Mouse (Mus musculus) CD4-positive naive resting alpha-beta T cell, adult 76 days (primary cell): ENCODE data around the gene Vmn1r5. TPM values are rescaled to one million over a fixed set of nuclear protein-coding genes. Genes with fewer than 3 reads are reported as not detected.

Source experiments
- total RNA-seq: library from RNA; stranded (reverse); gene quantifications from one replicate; pipeline ENCODE4 v1.2.4, GENCODE M21; 2023

Gene Vmn1r5
- not detected for total RNA-seq

DNA sequence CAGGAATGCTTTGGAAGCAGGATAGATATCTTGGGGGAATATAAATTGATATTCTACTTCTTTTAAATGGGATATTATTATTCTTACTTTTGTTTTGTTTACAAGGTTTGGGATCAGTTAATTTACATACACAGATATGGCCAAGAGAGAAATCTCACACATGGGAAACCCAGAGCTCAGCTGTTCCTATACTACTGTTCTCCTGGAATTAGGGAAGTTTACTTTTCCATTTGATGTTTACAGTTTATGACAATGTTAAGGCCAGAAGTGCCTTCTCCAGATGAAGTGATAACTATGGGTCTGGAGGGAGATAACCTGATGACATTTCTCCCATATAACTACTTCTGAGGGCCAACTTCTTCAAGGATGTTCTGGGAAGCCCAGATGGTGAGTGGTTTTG, at the start of gene Vmn1r5:
Vmn1r5 (plus strand) TSS at position 301 of the 400 bp plus-strand sequence.

GRCm38 (mm10) chr6:56923726-56924707, 46.1 kb upstream of the Vmn1r5 start, which contains the start of the genes Nt5c3 and Vmn1r4:
Gene Nt5c3, minus strand, starts transcription at chr6:56923932.
Gene Vmn1r4, plus strand, starts transcription at chr6:56924015.

DNA sequence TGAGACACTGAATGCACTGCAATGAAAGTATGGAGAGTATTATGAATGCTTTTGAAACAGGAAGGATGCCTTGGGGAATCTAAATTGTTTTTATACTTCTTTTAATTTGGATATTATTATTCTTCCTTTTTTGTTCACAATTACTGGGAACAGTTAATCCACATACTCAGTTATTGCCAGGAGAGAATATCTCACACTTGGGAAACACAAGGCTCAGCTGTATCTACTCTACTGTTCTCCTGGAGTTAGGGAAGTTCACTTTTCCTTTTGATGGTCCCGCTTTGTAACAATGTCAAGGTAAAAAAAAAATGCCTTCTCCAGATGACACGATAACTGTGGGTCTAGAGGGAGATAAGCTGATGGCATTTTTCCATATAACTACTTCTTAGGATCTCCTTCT, 26.9 kb downstream of the Vmn1r5 start, which contains the start of gene Vmn1r6:
Vmn1r6 (plus strand) TSS at position 301 of the 400 bp plus-strand sequence.

GRCm38 (mm10) chr6:57025224-57025623, 55.2 kb downstream of the Vmn1r5 start, which contains the start of gene Vmn1r7:
Gene Vmn1r7, minus strand, starts transcription at chr6:57025324.

GRCm38 (mm10) chr6:57031984-57032383, 61.9 kb downstream of the Vmn1r5 start, which contains the start of gene Vmn1r8:
Gene Vmn1r8, plus strand, starts transcription at chr6:57032284.

Other genes with a start within 250 kb of the Vmn1r5 start
- gene Kbtbd2, start 172.5 kb upstream of the Vmn1r5 start, total RNA-seq: 135 TPM
- gene Fkbp9, start 138.2 kb upstream of the Vmn1r5 start, total RNA-seq: not detected
- 54.8 TPM for gene Nt5c3, start 46.3 kb upstream of the Vmn1r5 start, total RNA-seq
- not detected for gene Vmn1r4, start 46.3 kb upstream of the Vmn1r5 start, total RNA-seq
- gene Vmn1r6, start 27.0 kb downstream of the Vmn1r5 start, total RNA-seq: not detected
- not detected for gene Vmn1r7, start 55.1 kb downstream of the Vmn1r5 start, total RNA-seq
- gene Vmn1r8, start 62.0 kb downstream of the Vmn1r5 start, total RNA-seq: not detected
- gene Vmn1r9, start 96.5 kb downstream of the Vmn1r5 start, total RNA-seq: not detected
- gene Vmn1r10, start 139.2 kb downstream of the Vmn1r5 start, total RNA-seq: not detected
- not detected for gene Vmn1r11, start 163.2 kb downstream of the Vmn1r5 start, total RNA-seq
- not detected for gene Vmn1r12, start 186.6 kb downstream of the Vmn1r5 start, total RNA-seq
- gene Vmn1r13, start 233.0 kb downstream of the Vmn1r5 start, total RNA-seq: not detected